Mouse (Mus musculus) testis, adult 2 months (tissue): ENCODE results near the gene Mipol1.

Experiments
- CTCF ChIP-seq: fragments of 200-500 bp; IDR thresholded peaks from 2 replicates; pipeline ENCODE4 v1.5.1; 2012; ENCODE audit warnings: low read depth, mild to moderate bottlenecking, inconsistent platforms, low read length, moderate library complexity; ENCODE audit not compliant: control insufficient read depth, insufficient read depth, insufficient replicate concordance
- POLR2A ChIP-seq: fragments of 200-500 bp; IDR thresholded peaks from 2 replicates; pipeline ENCODE4 v1.6.1; 2012; ENCODE audit warnings: low read depth, mild to moderate bottlenecking, inconsistent platforms, low read length, moderate library complexity; ENCODE audit not compliant: control insufficient read depth

DNA sequence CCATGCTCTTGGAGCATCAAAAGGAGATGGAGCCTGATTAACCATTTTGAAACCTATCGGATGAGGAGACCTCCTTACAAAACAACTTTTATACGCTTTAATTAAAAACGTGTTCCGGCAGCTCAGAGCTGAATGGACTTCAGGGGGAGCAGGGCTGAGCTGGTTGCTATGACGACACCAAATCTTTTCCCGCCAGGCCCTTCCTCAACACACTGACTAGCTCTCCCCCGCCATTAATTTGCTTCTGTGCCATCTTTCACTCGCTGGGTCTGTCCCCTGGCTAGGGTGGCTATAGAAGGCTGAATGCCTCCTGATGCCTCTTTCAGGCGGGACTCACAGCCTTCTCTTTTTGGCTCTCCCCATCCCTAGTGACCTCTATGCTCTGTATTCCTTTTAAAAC, 300.2 kb downstream of the Mipol1 start:
- TF ChIP-seq CTCF, result no peak
- TF ChIP-seq POLR2A, result no peak
